Mouse (Mus musculus) c-Kit-positive CD71-positive TER-119-positive erythroid progenitor cells, embryonic 14.5 days (primary cell): Measurements from ENCODE around the gene Rsf1.

Source experiments
- DNase-seq: peaks from one replicate; pipeline ENCODE4 v3.0.0-alpha.2; 2013; ENCODE audit warnings: low spot score

Rsf1 gene

GRCm38 (mm10) chr7:97725401-97725800 is 145.7 kb downstream of the Rsf1 start:
- DNase-seq = no peak

GRCm38 (mm10) chr7:97726080-97726479 is 146.4 kb downstream of the Rsf1 start:
- no peak for DNase-seq

GRCm38 (mm10) chr7:97726778-97727177 is 147.1 kb downstream of the Rsf1 start:
- DNase-seq = no peak

GRCm38 (mm10) chr7:97728666-97729614 is 149.3 kb downstream of the Rsf1 start:
- DNase-seq = no peak

- DNase-seq = no peak
These were observed 150.7 kb downstream of the Rsf1 start for GRCm38 (mm10) chr7:97730427-97730826.

DNA sequence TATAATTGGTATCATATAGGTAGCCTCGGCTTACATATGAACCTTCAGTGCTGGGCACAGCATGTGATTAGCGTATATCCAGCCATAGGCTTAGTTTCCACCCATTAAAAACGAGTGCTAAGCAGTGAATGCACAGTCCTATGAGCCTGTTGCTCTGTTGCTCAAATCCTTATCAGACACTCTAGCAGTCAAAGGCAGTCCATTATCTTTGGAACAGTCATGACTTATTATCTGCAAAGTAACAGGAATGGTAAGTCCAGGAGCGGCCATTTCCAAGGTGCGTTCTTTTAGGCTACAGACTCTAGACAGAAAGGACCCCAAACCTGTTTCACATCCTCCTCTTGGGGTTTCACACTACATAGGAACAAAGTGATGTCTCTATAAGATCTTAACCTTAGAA is 153.9 kb downstream of the Rsf1 start:
- DNase-seq = peak; percentile 46

GRCm38 (mm10) chr7:97735021-97735420 is 155.3 kb downstream of the Rsf1 start:
- DNase-seq = no peak

DNA sequence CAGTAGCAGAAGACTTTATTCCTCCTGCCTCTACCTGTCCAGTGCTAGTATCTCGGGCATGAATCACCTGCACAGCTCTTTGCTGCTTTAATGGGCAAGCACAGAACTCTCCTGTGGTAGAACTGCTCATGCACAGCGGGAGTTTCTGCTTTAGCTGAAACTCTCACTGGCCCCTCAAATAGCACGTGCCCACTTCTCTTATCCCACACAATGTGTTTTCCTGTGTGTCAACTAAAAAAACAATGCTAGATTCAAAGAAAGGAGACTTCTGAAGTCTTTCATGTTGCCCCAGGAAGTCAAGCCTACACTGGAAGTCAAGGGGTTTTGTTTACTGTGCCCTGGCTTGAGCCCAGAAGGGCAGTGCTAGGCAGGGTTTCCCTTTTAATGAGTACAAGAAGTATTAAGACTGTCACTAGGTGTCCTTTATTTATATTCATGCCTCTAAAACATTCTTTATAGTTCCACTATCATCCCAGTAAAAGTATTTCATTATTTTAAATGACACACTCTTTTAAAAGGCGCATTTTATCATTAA is 156.3 kb downstream of the Rsf1 start:
- DNase-seq = no peak

DNA sequence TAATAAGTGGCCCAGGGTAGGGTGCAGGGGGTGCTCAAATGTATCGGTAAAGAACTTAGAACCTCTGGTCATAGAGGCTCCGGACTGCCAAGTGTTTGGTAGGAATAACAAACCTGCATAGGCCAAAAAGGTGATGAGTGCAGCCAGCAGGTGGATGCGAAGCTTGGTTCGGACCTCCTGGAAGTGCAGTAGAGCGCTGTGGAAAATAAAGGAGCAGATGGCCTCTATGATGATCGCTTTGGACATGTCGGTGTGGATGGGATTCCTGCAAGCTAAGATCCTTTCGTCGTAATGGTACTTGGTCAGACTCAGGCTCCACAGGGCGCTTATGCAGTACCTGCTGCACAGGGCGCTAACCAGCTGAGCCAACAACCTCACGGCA is 157.6 kb downstream of the Rsf1 start:
- DNase-seq = no peak

- DNase-seq = peak; percentile 74
These were observed 158.2 kb downstream of the Rsf1 start, which contains the start of gene Aqp11 for GRCm38 (mm10) chr7:97737638-97738456. Aqp11 (minus strand) TSS chr7:97738289.

DNA sequence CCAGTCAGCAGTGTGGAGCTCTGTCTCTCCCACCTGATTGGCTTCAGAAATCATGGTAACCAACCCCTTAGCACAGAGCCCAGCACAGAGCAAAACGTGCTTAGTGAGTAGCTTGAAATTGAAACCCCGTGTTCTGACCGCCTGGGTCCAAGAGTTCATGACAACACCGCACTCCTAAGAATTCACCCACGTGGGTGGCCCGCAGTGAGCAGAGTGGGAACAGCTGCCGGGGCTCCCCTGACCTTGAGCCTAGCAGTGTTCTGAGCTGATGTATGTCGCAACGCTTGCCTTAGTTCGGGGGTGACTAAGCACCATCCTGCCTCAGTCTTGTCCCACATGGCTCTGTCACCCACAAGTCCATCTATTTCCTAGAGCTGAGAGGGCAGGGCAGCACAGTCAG is 161.3 kb downstream of the Rsf1 start:
- DNase-seq = no peak

- no peak for DNase-seq
These were observed 162.1 kb downstream of the Rsf1 start for GRCm38 (mm10) chr7:97741756-97742291.
